Mouse (Mus musculus) frontal cortex, postnatal 25 days (tissue): Measurements from ENCODE around the gene Eed.
"Not testable (repeated sequence)": the region's sequence is repeated elsewhere in the genome, so short reads cannot be mapped to it uniquely, and the experiment has no call there.

Experiments used
- DNase-seq, 2 experiments: peaks; one replicate each; pipeline ENCODE4 v3.0.0; 2022; ENCODE audit warnings: low spot score in 2 of 2

Eed gene

GRCm38 (mm10) chr7:89980485-89981422 lies at the start of gene Eed:
Eed (minus strand) TSS chr7:89980983.
- peak; percentile 86 to 92 for DNase-seq

- DNase-seq = no peak
Observed at GRCm38 (mm10) chr7:90029548-90030485, 49.0 kb upstream of the Eed start.

GRCm38 (mm10) chr7:90028888-90029547 lies 48.2 kb upstream of the Eed start:
- peak; percentile 22 to 30 for DNase-seq

- DNase-seq = no peak
Observed at GRCm38 (mm10) chr7:90024975-90025374, 44.2 kb upstream of the Eed start.

GRCm38 (mm10) chr7:90022974-90023707 lies 42.4 kb upstream of the Eed start:
- no peak for DNase-seq

GRCm38 (mm10) chr7:90020331-90020730 lies 39.5 kb upstream of the Eed start:
- no peak for DNase-seq

- no peak for DNase-seq
Observed at GRCm38 (mm10) chr7:90019570-90019969, 38.8 kb upstream of the Eed start.

GRCm38 (mm10) chr7:90016930-90017588 lies 36.3 kb upstream of the Eed start:
- no peak for DNase-seq

GRCm38 (mm10) chr7:90016459-90016858 lies 35.7 kb upstream of the Eed start:
- no peak for DNase-seq

GRCm38 (mm10) chr7:90006667-90007653 lies 26.2 kb upstream of the Eed start:
- DNase-seq = no peak

GRCm38 (mm10) chr7:90004781-90005180 lies 24.0 kb upstream of the Eed start:
- DNase-seq = no peak

- DNase-seq = no peak
Observed at GRCm38 (mm10) chr7:90002375-90002774, 21.6 kb upstream of the Eed start.

GRCm38 (mm10) chr7:89999491-89999890 lies 18.7 kb upstream of the Eed start:
- DNase-seq = no peak

GRCm38 (mm10) chr7:89998624-89999006 lies 17.8 kb upstream of the Eed start:
- no peak for DNase-seq

- peak; percentile 12 to 44 for DNase-seq
Observed at GRCm38 (mm10) chr7:89998006-89998623, 17.3 kb upstream of the Eed start.

- not testable (repeated sequence) for DNase-seq
Observed at GRCm38 (mm10) chr7:89997526-89997925, 16.7 kb upstream of the Eed start.

- DNase-seq = no peak
Observed at GRCm38 (mm10) chr7:89993091-89993490, 12.3 kb upstream of the Eed start.

- DNase-seq = no peak
Observed at GRCm38 (mm10) chr7:89984421-89984820, 3.6 kb upstream of the Eed start.

- DNase-seq = no peak
Observed at GRCm38 (mm10) chr7:89983441-89983840, 2.7 kb upstream of the Eed start.
